Mouse (Mus musculus) gastrocnemius, adult 2 months (tissue): ENCODE results near the gene Dpy30. TPM values are rescaled to one million over a fixed set of nuclear protein-coding genes. Genes with fewer than 3 reads are reported as not detected.

Experiments
- DNase-seq: peaks from one replicate; pipeline ENCODE4 v3.0.0; 2022
- H3K27ac ChIP-seq: fragments of 200-600 bp; 2 replicates; pipeline ENCODE4 v1.8.1; 2022; ENCODE audit warnings: mild to moderate bottlenecking
- H3K4me3 ChIP-seq: fragments of 200-600 bp; 2 replicates; pipeline ENCODE4 v1.8.1; 2022; ENCODE audit warnings: mild to moderate bottlenecking, moderate library complexity
- CTCF ChIP-seq: fragments of 200-600 bp; IDR thresholded peaks from 2 replicates; pipeline ENCODE4 v1.8.1; 2022; ENCODE audit warnings: antibody characterized with exemption, mild to moderate bottlenecking, moderate library complexity
- intact Hi-C: fragments of 180-260 bp; cut with DNase I; formaldehyde crosslinking; loops from one replicate; pipeline ENCODE4 v1.15.1; 2025
- total RNA-seq, 2 experiments: library from RNA; stranded (reverse); gene quantifications; 2 replicates each; pipeline ENCODE4 v1.2.3; 2021

Dpy30 gene
- total RNA-seq, 2 experiments from 2014 or later, result 45.2 to 57.6 TPM

DNA sequence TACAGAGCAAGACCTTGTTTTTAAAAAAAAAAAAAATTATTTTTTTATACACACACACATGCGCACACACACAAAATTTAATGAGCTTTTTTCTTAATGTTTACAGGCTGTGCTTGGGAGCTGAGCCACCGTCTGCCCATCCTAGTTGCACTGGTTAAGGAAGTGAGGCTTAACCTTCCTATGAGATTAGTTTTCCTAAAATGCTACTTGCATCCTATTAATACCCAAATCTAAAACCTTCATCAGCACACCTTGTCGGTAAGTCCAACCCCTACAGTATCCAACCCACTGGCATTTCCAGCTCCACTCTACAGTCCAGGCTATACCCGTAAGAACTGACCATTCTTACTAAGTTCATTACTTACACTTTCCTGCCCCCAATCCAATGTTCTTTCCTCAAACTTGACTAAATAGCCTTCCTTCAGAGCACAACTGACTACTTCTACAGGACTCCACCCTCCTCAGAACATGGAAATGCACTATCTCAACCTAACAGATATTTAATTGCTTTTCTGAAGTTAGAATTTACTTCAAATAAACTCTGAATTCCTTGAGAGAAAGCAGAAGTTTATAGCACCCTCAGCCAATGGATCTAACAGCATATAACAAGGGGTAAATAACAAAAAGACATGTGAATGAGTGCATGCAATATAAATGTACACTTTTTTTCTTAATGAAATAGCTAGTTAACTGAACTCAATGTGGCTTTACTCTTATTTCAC lies 31.9 kb downstream of the Dpy30 start:
- no peak overlapping the region for H3K4me3 ChIP-seq
- no peak for DNase-seq
- no peak overlapping the region for H3K27ac ChIP-seq
- TF ChIP-seq CTCF, result no peak
- intact Hi-C loops, result loop anchor here (5.0 kb wide), 2 partner anchors 44 to 94 kb away; no protein-coding TSS in a partner anchor

DNA sequence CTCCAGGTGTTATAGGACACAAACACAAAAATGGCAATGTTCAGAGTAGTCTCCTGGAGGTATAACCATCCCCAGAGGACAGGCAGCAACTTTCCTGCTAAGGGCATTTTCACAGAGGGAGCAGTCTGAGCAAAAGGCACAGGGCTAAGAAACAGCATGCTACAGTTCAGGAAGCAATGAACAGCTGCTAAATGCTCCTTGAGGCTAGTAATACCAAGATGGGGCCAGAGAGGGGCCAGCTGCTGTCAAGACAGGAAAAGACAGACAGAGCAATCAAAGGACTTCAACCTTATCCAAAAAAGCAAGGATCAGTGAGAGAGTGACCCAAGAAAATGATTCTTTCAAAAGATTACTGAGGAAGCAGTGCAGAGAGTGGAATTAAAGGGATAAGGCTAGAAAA lies 32.9 kb downstream of the Dpy30 start:
- DNase-seq, result no peak
- intact Hi-C loops, result loop anchor here (5.0 kb wide), 2 partner anchors 44 to 94 kb away; no protein-coding TSS in a partner anchor
- no peak for TF ChIP-seq CTCF
- H3K27ac ChIP-seq, result peak overlapping the region; percentile 6; the same call in 1 of the 2 replicates
- H3K4me3 ChIP-seq, result no peak overlapping the region

DNA sequence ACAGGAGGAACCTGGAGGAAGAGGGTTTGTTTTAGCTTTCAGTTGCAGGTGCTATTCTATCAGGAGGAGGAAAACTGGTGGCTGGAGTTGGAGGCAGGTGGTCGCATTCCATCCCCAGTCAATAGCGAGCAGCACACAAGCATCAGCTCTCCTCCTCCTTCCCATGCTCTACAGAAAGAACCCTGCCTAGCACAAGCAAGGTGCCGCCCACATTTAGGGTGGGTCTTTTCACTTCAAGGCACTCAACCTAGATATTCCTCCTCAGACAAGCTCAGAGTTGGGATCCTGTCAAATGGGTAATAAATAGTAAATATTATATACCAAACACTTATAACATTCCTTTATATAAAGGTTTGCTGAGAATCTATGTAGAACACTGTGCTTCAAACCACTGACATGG lies 33.5 kb downstream of the Dpy30 start:
- no peak for TF ChIP-seq CTCF
- intact Hi-C loops, result loop anchor here (5.0 kb wide), 2 partner anchors 43 to 93 kb away; no protein-coding TSS in a partner anchor
- DNase-seq, result no peak
- Histone ChIP-seq H3K4me3 (no peak overlapping the region), H3K27ac (no peak overlapping the region)

DNA sequence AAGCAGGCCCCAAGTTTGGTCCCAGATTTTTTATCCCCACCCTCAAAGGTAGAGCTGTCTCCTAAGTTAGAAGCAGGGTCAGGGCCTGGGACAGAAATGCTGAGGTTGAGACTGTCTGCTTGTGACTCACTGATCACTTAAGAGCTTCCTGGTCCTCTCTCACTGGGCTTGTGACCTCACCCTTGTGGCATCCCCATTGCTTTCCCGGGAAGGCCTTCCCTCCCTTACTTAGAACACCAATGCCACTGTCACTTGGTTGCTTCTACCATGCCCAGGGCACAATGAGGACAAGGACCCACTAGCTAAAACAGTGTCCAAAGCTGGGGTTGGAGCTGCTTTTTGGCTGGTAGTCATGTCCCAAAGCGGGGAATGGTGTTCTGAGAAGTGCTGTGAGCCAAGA lies 35.1 kb downstream of the Dpy30 start:
- H3K4me3 ChIP-seq, result no peak overlapping the region
- intact Hi-C loops, result no loop called here
- no peak for DNase-seq
- TF ChIP-seq CTCF, result no peak
- peak overlapping the region; percentile 38; the same call in 1 of the 2 replicates for H3K27ac ChIP-seq

DNA sequence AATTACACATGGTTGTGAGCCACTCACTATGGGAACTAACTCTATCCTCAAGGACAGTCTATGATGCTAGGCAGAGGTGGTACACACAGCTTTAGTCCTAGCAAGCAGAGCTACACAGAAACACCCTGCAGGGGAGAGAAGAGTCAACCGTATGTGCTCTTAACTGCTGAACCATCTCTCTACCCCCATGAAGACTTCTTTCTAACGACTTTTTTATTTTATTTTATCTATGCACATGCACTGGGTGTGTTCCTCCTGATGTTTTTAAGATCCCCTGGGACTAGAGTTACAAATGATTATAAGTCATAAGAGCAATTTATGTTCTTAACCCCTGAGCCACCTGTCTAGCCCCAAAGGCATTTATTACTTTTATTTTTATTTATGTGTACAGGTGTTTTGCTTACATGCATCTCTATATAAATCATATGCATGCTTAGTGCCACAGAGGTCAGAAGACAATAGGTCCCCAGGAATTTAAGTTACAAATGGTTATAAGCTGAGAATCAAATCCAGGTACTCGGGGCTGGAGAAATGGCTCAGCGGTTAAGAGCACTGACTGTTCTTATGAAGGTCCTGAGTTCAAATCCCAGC lies 37.5 kb downstream of the Dpy30 start:
- intact Hi-C loops, result no loop called here

DNA sequence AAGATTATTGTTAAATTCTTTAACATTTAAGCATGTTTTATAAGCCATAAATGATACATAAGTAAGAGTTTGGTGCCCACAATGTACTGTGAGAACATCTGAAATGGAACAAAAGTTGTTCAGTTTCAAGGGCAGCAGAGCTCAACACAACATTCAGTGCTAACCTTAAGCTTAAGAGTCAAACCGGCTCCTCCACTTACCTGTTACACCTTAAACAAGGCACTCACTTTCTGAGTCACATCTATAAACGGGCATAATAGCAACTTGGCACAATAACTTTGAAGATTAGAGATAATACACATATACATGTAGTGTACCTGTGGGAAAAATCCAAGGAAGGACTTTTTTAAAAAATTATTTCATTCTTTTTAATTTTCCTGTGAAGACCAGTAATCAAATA lies 38.0 kb downstream of the Dpy30 start:
- H3K27ac ChIP-seq, result no peak overlapping the region
- no peak for DNase-seq
- H3K4me3 ChIP-seq, result no peak overlapping the region
- intact Hi-C loops, result no loop called here
- no peak for TF ChIP-seq CTCF

More for the DNA sequence above, 37.5 kb downstream of the Dpy30 start:
- TF ChIP-seq CTCF, result no peak
- no peak for DNase-seq
- no peak overlapping the region for H3K27ac ChIP-seq
- H3K4me3 ChIP-seq, result no peak overlapping the region

DNA sequence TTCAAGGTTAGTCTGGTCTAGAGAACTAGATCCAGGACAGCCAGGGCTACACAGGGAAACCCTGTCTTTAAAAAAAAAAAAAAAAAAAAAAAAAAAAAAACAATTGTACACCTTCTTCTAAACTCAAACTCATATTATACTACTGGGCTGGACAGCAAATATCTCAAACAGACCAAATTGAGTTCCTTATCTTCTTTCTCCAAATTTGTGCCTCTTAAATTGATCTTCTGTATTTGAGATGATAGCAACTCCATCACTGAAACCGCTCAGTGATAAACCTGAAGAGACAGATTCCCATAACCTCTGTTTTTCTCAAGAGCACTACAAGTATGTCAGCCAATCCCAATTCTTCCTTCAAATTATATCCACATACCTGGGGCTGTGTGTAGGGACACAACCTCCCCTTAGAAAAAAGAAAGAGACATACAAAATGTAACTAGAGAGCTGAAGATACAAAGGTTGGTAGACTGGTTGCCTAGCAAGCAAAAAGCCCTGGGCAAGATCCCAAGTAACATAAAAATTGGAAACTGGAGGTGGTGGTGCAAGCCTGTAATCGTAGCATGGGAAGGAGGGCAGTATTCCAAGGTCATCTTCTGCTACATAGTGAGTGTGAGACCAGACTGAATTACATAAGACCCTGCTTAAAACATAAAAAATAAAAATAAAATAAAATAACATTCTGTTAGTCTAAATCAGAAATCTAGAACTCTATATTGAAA lies 39.2 kb downstream of the Dpy30 start:
- no peak overlapping the region for H3K4me3 ChIP-seq
- intact Hi-C loops, result no loop called here
- H3K27ac ChIP-seq, result no peak overlapping the region
- TF ChIP-seq CTCF, result no peak
- peak; percentile 25 for DNase-seq

DNA sequence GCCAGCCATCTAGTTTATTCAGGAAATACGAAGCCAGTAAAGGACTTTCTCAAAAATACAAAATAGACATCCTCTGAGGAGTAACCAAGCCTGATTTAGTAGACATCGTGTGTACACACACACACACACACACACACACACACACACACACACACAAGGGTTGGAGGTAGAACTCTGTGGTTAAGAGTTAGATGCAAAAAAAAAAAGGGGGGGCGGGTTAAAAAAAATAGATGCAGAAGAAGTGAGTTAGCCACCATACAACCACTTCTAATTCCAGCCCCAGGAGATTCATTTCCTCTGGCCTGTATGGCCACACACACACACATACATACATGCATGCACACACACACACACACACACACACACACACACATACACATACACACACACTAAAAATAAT lies 41.7 kb downstream of the Dpy30 start:
- TF ChIP-seq CTCF, result no peak
- no peak for DNase-seq
- H3K27ac ChIP-seq, result no peak overlapping the region
- H3K4me3 ChIP-seq, result no peak overlapping the region
- intact Hi-C loops, result no loop called here

DNA sequence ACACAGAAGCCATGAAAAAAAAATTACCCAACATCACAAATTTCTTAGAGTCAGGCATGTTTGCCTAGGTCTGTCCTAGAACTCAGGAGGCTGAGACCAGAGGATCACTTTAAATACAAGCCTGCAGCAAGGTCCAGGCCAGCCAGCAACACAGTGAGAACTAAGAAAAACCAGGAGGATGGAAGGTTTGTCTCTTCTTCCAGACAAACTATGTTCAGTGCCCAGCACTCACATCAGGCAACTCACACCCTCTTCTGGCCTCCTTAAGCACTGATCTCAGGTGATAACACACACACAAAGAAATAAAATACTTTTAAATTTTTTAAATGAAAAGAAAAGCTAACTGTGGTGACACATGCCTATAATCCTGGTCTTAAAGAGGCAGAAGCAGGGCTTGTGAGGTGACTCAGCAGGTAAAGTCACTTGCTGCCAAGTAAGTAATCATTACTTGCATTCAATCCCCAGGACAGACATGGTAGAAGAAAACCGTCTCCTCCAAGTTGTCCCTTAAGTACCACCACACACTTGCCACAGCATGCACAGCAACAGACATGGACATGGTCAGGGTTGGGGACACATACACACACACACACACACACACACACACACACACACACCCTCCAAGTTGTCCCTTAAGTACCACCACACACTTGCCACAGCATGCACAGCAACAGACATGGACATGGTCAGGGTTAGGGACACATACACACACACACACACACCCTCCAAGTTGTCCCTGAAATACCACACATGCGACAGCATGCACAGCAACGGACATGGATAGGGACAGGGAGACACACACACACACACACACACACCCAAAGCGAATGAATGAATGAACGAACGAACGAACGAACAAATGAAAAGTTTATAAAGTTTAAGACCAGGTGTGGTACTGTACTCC lies 44.5 kb downstream of the Dpy30 start:
- TF ChIP-seq CTCF, result no peak
- no peak for DNase-seq

DNA sequence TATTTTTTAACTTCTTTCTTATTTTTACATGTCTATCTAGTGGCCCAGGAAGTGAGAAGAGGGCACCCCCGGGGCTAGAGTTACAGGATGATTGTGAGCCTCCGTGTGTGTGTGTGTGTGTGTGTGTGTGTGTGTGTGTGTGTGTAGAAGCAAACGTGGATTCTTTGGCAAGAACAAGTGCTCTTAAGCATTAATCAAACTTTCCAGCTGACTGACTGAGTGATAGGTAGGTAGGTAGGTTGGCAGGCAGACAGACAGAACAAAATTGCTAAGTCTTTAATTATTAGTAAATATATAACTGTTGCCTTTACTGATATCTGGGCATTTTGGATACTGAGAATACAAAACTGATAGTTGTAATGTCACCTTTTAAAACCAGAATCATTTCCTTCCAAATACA lies 49.3 kb downstream of the Dpy30 start:
- intact Hi-C loops, result no loop called here
- H3K4me3 ChIP-seq, result no peak overlapping the region
- H3K27ac ChIP-seq, result no peak overlapping the region
- no peak for TF ChIP-seq CTCF
- DNase-seq, result no peak

More for the DNA sequence above, 44.5 kb downstream of the Dpy30 start:
- intact Hi-C loops, result no loop called here
- no peak overlapping the region for H3K27ac ChIP-seq
- H3K4me3 ChIP-seq, result no peak overlapping the region

DNA sequence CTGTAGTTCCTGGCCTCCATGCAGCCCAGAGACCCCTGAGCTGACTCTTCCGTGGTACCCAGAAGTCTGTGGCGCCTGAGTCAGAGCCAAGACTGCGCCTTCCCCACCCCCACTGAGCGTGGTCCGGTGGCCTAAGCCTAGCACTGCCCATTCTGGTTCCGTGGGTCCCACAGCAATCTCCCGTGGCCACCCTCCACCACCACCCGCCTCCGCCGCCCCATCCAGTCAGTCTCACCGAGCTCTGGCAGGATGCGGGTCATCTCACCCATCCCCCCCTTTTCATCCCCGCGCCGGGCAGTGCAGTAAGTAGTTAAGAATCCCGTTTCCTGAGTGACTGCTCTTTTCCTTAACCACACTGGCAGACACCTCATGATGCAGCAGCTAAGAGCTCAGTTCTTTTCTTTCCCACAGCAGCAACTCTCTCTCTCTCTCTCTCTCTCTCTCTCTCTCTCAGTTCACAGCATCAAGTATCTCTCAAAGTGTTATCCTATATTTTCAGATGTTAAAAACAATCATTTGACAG lies 51.0 kb downstream of the Dpy30 start:
- DNase-seq, result no peak
- intact Hi-C loops, result no loop called here
- H3K27ac ChIP-seq, result no peak overlapping the region
- H3K4me3 ChIP-seq, result no peak overlapping the region
- no peak for TF ChIP-seq CTCF

DNA sequence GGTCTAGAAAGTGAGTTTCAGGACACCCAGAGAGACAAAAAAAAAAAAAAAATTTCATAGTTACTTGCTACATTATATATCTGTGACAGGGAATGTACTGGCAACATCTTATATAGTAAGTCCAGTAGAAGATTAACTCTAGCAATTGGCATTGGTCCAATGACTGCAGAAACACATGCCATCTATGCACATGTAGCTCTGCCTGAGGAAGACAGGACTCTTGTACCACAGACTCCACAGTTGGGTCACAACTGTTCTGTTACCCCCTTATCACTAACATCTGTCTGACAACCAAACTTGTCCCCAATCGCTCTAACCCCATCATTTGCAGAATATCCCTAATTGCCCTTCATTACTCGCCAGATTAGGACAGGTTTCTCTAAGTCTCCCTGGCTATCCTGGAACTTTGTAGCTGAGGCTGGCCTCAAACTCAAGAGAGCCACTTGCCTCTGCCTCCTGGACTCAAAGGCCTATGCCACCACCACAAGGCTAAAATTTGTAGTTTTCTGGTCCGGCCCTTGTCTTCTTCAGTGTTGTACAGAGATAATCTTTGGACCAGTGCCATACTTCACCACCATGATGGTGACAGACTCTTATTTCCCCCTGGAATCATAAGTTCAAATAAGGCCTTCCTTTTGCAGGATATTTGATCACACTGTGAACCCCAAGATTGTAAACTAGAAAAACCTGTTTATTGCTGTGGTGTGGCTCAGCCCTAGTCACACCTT lies 52.0 kb downstream of the Dpy30 start:
- DNase-seq, result no peak
- H3K27ac ChIP-seq, result no peak overlapping the region
- TF ChIP-seq CTCF, result no peak
- H3K4me3 ChIP-seq, result no peak overlapping the region
- intact Hi-C loops, result no loop called here
